Mouse (Mus musculus): Measurements from ENCODE around the gene Tead1. TPM values are rescaled to one million over a fixed set of nuclear protein-coding genes. Genes with fewer than 3 reads are reported as not detected.

The Tead1 gene
- polyA plus RNA-seq, 1 experiment: 4.4 TPM

- DNase-seq: no peak
- Histone ChIP-seq H3K27me3 (ENCODE audit: control insufficient read depth, insufficient read depth, low read length) (no peaks in the 10 kb centered on the region), H3K4me3 (ENCODE audit: control insufficient read depth, insufficient read depth, low read length) (no peak overlapping the region), H3K36me3 (ENCODE audit: control insufficient read depth, insufficient read depth, low read length) (no peaks in the 10 kb centered on the region), H3K27ac (ENCODE audit: control insufficient read depth, insufficient read depth, low read length) (no peak overlapping the region), H3K4me1 (replicated peaks; ENCODE audit: control insufficient read depth, insufficient read depth, low read length) (no peaks in the 10 kb centered on the region)
- TF ChIP-seq CTCF (IDR thresholded peaks at IDR 0.05; ENCODE audit: borderline replicate concordance, control insufficient read depth, extremely low read depth, insufficient read depth, low read length, poor library complexity): no peak
- no peak for TF ChIP-seq POLR2A (IDR thresholded peaks at IDR 0.05; ENCODE audit: control insufficient read depth, extremely low read depth, insufficient read depth, low read length, poor library complexity)
- 93% methylated on average over 6 of the region's 6 CpGs for WGBS
Measured at GRCm38 (mm10) chr7:112891883-112892282, 212.8 kb downstream of the Tead1 start.

- no peak for TF ChIP-seq CTCF (IDR thresholded peaks at IDR 0.05; ENCODE audit: borderline replicate concordance, control insufficient read depth, extremely low read depth, insufficient read depth, low read length, poor library complexity)
- TF ChIP-seq POLR2A (IDR thresholded peaks at IDR 0.05; ENCODE audit: control insufficient read depth, extremely low read depth, insufficient read depth, low read length, poor library complexity): no peak
- no peak overlapping the region for H3K27ac ChIP-seq (ENCODE audit: control insufficient read depth, insufficient read depth, low read length)
Measured at GRCm38 (mm10) chr7:112892595-112892994, 213.5 kb downstream of the Tead1 start.

GRCm38 (mm10) chr7:112896363-112896762, 217.2 kb downstream of the Tead1 start:
- TF ChIP-seq CTCF (IDR thresholded peaks at IDR 0.05; ENCODE audit: borderline replicate concordance, control insufficient read depth, extremely low read depth, insufficient read depth, low read length, poor library complexity) (no peak), POLR2A (IDR thresholded peaks at IDR 0.05; ENCODE audit: control insufficient read depth, extremely low read depth, insufficient read depth, low read length, poor library complexity) (no peak)
- Histone ChIP-seq H3K36me3 (ENCODE audit: control insufficient read depth, insufficient read depth, low read length) (no peaks in the 10 kb centered on the region), H3K4me1 (replicated peaks; ENCODE audit: control insufficient read depth, insufficient read depth, low read length) (no peaks in the 10 kb centered on the region), H3K4me3 (ENCODE audit: control insufficient read depth, insufficient read depth, low read length) (no peak overlapping the region), H3K27ac (ENCODE audit: control insufficient read depth, insufficient read depth, low read length) (no peak overlapping the region), H3K27me3 (ENCODE audit: control insufficient read depth, insufficient read depth, low read length) (no peaks in the 10 kb centered on the region)
- WGBS: 94% methylated on average over 2 of the region's 2 CpGs
- DNase-seq: no peak

More at GRCm38 (mm10) chr7:112892595-112892994, 213.5 kb downstream of the Tead1 start:
- H3K27me3 ChIP-seq (ENCODE audit: control insufficient read depth, insufficient read depth, low read length): no peaks in the 10 kb centered on the region
- 85% methylated on average over 5 of the region's 5 CpGs for WGBS
- H3K36me3 ChIP-seq (ENCODE audit: control insufficient read depth, insufficient read depth, low read length): no peaks in the 10 kb centered on the region
- no peak overlapping the region for H3K4me3 ChIP-seq (ENCODE audit: control insufficient read depth, insufficient read depth, low read length)
- no peaks in the 10 kb centered on the region for H3K4me1 ChIP-seq (replicated peaks; ENCODE audit: control insufficient read depth, insufficient read depth, low read length)
- DNase-seq: no peak

GRCm38 (mm10) chr7:112901710-112902109, 222.6 kb downstream of the Tead1 start:
- Histone ChIP-seq H3K4me1 (replicated peaks; ENCODE audit: control insufficient read depth, insufficient read depth, low read length) (no peaks in the 10 kb centered on the region), H3K27ac (ENCODE audit: control insufficient read depth, insufficient read depth, low read length) (no peak overlapping the region), H3K36me3 (ENCODE audit: control insufficient read depth, insufficient read depth, low read length) (no peaks in the 10 kb centered on the region), H3K27me3 (ENCODE audit: control insufficient read depth, insufficient read depth, low read length) (no peaks in the 10 kb centered on the region), H3K4me3 (ENCODE audit: control insufficient read depth, insufficient read depth, low read length) (no peak overlapping the region)
- DNase-seq: no peak
- 89% methylated on average over 7 of the region's 7 CpGs for WGBS
- no peak for TF ChIP-seq POLR2A (IDR thresholded peaks at IDR 0.05; ENCODE audit: control insufficient read depth, extremely low read depth, insufficient read depth, low read length, poor library complexity)
- TF ChIP-seq CTCF (IDR thresholded peaks at IDR 0.05; ENCODE audit: borderline replicate concordance, control insufficient read depth, extremely low read depth, insufficient read depth, low read length, poor library complexity): no peak

GRCm38 (mm10) chr7:112906848-112907247, 227.7 kb downstream of the Tead1 start:
- TF ChIP-seq CTCF (IDR thresholded peaks at IDR 0.05; ENCODE audit: borderline replicate concordance, control insufficient read depth, extremely low read depth, insufficient read depth, low read length, poor library complexity) (no peak), POLR2A (IDR thresholded peaks at IDR 0.05; ENCODE audit: control insufficient read depth, extremely low read depth, insufficient read depth, low read length, poor library complexity) (no peak)
- Histone ChIP-seq H3K27me3 (ENCODE audit: control insufficient read depth, insufficient read depth, low read length) (no peaks in the 10 kb centered on the region), H3K4me1 (replicated peaks; ENCODE audit: control insufficient read depth, insufficient read depth, low read length) (no peaks in the 10 kb centered on the region), H3K27ac (ENCODE audit: control insufficient read depth, insufficient read depth, low read length) (no peak overlapping the region), H3K36me3 (ENCODE audit: control insufficient read depth, insufficient read depth, low read length) (no peaks in the 10 kb centered on the region), H3K4me3 (ENCODE audit: control insufficient read depth, insufficient read depth, low read length) (no peak overlapping the region)
- DNase-seq: no peak
- 65% methylated on average over 5 of the region's 5 CpGs for WGBS

GRCm38 (mm10) chr7:112907468-112907867, 228.3 kb downstream of the Tead1 start:
- DNase-seq: no peak
- H3K27ac ChIP-seq (ENCODE audit: control insufficient read depth, insufficient read depth, low read length): no peak overlapping the region
- TF ChIP-seq POLR2A (IDR thresholded peaks at IDR 0.05; ENCODE audit: control insufficient read depth, extremely low read depth, insufficient read depth, low read length, poor library complexity) (no peak), CTCF (IDR thresholded peaks at IDR 0.05; ENCODE audit: borderline replicate concordance, control insufficient read depth, extremely low read depth, insufficient read depth, low read length, poor library complexity) (no peak)
- no peaks in the 10 kb centered on the region for H3K36me3 ChIP-seq (ENCODE audit: control insufficient read depth, insufficient read depth, low read length)
- H3K4me1 ChIP-seq (replicated peaks; ENCODE audit: control insufficient read depth, insufficient read depth, low read length): no peaks in the 10 kb centered on the region
- 96% methylated on average over 2 of the region's 2 CpGs for WGBS
- H3K27me3 ChIP-seq (ENCODE audit: control insufficient read depth, insufficient read depth, low read length): no peaks in the 10 kb centered on the region
- H3K4me3 ChIP-seq (ENCODE audit: control insufficient read depth, insufficient read depth, low read length): no peak overlapping the region

- Histone ChIP-seq H3K36me3 (ENCODE audit: control insufficient read depth, insufficient read depth, low read length) (no peaks in the 10 kb centered on the region), H3K4me3 (ENCODE audit: control insufficient read depth, insufficient read depth, low read length) (no peak overlapping the region), H3K27me3 (ENCODE audit: control insufficient read depth, insufficient read depth, low read length) (no peaks in the 10 kb centered on the region), H3K27ac (ENCODE audit: control insufficient read depth, insufficient read depth, low read length) (no peak overlapping the region), H3K4me1 (replicated peaks; ENCODE audit: control insufficient read depth, insufficient read depth, low read length) (no peaks in the 10 kb centered on the region)
- DNase-seq: no peak
- TF ChIP-seq CTCF (IDR thresholded peaks at IDR 0.05; ENCODE audit: borderline replicate concordance, control insufficient read depth, extremely low read depth, insufficient read depth, low read length, poor library complexity) (no peak), POLR2A (IDR thresholded peaks at IDR 0.05; ENCODE audit: control insufficient read depth, extremely low read depth, insufficient read depth, low read length, poor library complexity) (no peak)
- 92% methylated on average over 10 of the region's 10 CpGs for WGBS
Measured at GRCm38 (mm10) chr7:112909164-112909563, 230.0 kb downstream of the Tead1 start.
